Mouse (Mus musculus) retina, adult 2 months (tissue): ENCODE results near the gene Aldh2.

Source experiments
- DNase-seq: peaks from one replicate; pipeline ENCODE4 v3.0.0-alpha.2; 2012; ENCODE audit warnings: low read depth, low spot score

Gene Aldh2

GRCm38 (mm10) chr5:121595758-121596157 lies 2.1 kb upstream of the Aldh2 start:
- DNase-seq: no peak

DNA sequence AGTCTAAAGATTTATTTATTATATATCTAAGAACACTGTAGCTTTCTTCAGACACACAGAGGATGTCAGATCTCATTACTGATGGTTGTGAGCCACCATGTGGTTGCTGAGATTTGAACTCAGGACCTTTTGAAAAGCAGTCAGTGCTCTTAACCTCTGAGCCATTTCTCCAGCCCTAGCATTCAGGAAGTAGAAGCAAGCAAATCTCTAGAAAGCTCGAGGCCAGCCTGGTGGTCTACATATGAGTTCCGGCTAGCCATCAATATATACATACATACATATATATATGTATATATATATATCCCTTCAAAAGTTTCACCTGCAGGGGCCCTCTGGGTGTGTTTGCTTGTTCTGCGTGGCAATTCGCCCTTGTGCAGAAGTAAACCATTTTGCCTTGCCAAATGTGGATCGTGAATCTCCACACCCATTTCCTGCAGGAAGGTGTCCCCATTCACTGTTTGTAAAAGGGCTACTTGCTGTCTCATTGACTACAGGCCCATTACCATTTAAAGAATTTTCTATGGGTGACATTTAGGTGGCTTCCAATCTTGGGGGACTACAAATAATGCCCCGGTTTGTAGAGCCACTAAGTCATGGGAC lies 1.2 kb upstream of the Aldh2 start:
- no peak for DNase-seq

- DNase-seq: no peak
These were observed 712 bp downstream of the Aldh2 start for GRCm38 (mm10) chr5:121592816-121593407.

DNA sequence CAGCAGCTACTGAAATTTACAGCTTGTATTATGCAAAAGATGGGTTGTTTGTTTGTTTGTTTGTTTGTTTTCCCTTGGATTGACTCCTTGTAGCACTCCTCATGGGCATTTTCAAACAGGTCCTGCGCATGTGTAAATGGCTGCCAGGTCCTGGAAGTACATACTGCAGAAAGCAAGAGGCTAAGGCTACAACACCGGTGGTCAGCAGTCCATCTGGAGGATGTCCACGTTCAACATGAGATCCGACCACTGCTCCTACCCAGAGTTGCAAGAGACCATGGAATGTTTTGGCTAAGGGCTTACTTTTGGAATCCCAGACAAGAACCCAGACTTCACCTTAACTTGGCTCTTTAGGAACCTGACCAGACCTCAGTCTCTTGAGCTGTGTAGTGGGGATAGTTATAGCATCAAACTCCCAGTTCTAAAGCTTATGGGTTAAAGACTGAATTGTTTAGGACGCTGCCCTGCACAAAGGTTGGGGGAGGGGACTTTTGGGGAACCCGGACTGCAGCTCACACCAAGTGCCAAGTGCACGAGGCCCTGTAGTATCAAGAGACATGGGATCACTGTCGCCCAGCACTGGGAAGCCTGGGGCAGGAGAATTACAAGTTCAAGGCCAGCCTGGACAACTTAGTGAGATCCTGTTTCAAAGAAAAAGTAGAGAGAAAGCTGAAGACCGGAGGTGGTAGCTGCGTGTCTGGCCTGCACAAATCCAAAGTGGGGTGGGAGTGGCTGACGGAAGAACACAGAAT lies 1.4 kb downstream of the Aldh2 start:
- no peak for DNase-seq

- DNase-seq: no peak
These were observed 2.1 kb downstream of the Aldh2 start for GRCm38 (mm10) chr5:121591417-121592063.

DNA sequence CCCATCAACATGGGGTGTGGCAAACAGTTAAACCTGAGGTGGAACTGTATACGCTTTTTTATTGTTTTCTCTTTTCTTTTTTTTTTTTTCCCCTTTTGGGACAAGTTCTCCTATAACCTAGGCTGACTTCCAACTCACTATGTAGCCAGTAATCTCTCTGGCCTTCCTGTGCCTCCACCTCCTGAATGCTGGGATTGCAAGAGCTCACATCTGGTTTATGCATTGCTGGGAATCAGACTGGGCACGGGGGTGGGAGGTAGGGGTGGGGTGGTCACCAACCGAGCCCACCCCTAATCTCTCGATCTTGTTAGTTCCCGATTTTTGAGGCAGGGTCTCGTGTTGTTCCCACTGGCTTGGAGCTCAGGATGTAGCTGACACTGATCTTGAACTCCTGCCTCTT lies 3.7 kb downstream of the Aldh2 start:
- DNase-seq: no peak

GRCm38 (mm10) chr5:121586400-121587039 lies 7.1 kb downstream of the Aldh2 start:
- no peak for DNase-seq

- DNase-seq: no peak
These were observed 7.9 kb downstream of the Aldh2 start for GRCm38 (mm10) chr5:121585699-121586098.

DNA sequence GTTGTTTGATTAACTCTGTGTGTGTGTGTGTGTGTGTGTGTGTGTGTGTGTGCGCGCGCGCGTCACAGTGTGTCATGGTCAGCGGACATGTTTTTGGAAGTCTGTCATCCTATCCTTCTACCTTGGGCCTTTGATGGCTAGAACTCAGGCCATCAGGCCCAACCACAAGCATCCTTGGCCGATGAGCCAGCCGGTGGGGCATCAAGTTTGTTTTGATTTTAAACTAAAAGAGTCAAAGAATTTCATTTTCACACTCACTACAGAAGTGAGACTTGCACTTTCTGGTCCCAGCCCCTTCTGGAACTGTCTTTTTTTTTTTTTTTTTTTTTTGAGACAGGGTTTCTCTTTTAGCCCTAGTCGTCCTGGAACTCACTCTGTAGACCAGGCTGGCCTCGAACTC lies 8.6 kb downstream of the Aldh2 start:
- no peak for DNase-seq

- no peak for DNase-seq
These were observed 9.7 kb downstream of the Aldh2 start for GRCm38 (mm10) chr5:121583765-121584501.

DNA sequence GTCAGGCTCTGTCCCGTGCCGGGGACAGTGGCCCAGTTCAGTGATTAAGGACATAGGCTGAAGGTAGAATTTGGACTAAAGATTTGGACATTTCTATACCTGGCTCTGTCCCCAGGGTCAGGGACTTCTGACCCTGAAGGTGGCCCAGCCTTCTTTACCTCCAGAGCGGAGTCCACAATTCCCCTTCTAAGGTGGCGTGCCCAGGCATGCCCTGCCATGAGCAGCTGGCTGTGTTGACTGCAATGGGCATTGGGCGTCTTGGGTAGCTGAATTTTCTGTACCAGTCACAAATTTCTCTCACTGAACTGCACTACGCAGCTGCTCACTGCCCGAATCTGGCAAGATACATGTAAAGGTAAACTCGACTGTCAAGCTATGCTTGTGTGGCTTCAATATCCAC lies 11.7 kb downstream of the Aldh2 start:
- DNase-seq: no peak

DNA sequence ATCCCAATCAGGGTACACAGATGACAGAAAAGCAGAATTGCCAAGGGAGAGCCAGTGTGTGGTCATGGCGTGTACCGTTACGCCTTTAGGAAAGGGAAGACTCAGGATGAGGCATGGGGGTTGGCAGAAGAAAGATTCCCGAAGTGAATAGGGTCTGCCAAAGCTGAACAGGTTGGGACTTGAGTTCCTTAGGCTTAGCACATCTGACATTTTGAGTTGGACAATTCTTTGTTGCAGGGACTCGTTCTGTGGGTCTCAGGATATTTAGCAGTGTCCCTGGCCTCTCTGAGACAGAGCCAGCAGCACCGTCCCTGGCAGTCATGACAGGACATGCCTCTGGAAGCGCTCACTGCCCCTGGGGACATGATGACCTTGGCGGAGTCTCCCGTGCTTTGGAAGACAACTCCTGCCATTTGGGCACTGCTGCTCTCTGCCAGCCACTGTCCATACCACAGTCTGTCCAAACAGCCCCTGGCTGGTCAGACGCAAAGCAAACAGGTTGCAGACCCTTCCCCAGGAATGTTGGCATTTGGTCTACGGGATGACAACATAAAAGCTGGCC lies 16.6 kb downstream of the Aldh2 start:
- no peak for DNase-seq

- DNase-seq: no peak
These were observed 17.8 kb downstream of the Aldh2 start for GRCm38 (mm10) chr5:121575867-121576266.

- DNase-seq: no peak
These were observed 19.5 kb downstream of the Aldh2 start for GRCm38 (mm10) chr5:121574145-121574544.

DNA sequence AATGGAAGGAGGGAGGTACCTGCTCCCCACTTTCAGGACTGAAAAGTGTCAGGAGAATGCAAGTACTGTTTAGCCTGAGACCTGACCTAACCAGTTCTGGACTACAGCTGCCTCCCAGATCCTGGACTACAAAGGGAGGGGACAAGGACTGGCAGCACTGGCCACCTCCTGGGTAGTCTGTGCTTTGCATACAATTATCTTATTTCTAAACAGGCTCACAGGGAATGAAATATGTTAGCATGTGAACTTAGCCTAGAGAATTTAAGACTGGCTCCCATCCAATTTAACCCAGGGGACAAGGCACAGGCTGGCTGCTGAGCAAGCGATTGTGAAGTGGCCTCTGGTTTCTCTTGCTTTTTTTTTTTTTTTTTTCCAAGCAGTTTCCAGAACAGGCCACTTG lies 22.8 kb downstream of the Aldh2 start:
- no peak for DNase-seq

DNA sequence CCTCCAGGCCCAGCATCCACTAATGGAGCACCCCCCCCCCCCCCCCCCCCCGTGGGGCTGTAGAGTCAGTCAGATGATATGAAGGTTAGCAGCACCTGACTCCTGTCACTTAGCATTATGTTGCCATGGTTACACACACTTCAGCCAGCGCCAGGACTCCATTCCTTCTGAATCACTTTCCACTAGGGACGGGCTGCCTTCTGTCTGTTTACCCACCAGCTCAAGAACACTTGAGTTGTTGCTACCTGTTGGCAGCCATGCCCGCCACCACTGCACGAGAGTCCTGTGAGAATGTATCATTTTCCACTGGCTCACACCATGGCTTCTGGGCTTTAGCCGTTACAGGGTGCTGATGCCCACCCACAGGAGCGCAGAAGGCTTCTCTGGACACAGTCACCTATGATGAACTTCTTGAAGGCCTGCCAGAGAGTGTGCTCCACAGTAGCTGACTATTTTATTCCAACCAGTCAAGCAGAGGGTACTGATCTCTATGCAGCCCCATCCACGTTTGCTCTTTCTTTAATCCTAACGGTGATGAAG lies 23.7 kb downstream of the Aldh2 start:
- no peak for DNase-seq

DNA sequence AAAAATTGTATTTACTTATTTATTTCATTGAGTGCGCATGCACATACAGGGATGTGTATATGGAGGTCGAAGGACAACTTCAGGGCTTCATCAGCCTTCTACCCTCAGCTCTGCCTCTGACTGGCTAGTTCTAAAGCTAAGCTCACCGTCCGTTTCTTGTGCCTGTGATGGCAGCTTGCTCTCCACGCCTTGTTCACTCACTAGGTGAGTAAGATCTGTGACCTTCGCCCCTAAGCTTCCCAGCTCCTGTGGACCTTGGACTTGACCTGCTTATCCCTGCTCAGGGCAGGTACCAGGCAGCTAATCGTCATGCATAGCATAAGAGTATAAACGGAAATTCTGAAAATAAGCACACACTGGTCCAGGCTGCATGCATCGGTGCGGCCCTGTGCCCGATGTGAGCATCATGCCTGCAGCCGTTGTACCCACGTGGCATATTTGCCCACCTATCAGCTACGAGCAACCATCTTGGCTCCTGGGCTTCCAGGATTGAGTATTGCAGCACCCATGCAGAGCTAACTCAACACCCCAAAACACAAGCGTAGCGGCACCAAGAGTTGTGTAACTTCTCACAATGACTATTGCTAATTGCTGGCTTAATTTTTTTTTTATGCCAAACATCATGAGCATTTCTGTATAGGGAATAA lies 27.5 kb downstream of the Aldh2 start:
- DNase-seq: no peak

GRCm38 (mm10) chr5:121564468-121564895 lies 29.1 kb downstream of the Aldh2 start:
- DNase-seq: no peak

GRCm38 (mm10) chr5:121562436-121562835 lies 31.2 kb downstream of the Aldh2 start:
- no peak for DNase-seq

DNA sequence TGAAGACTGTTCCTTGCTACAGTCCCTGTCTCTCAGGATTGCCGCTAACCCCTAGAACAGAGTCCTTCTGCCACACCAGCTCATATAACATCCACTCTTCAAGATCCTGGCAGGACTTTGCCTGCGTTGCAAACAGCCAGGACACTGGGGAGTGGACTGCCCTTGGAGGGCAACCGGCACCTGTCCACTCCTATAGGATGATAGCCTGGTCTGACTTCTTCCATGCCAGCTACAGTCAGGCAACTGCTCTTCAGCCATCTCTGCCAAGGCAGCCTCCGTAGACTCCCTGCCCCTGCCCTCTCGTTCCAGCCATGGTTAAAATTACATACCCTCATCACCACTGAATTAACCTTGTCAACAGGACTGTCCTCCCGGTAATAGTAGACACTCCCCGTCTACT lies 44.4 kb downstream of the Aldh2 start:
- DNase-seq: no peak
